Mouse (Mus musculus): ENCODE measurements at regions not wholly inside any gene's neighbourhood (a gene's known extent, or its start where the extent isn't known, plus 50 kb on each side); places are given as distances from the start of the nearest gene placed in this dataset.

GRCm38 (mm10) chr8:89439304-89439703 lies 395.3 kb upstream of the Sall1 start:
- DNase-seq (ENCODE audit: low spot score) = no peak

- no peak for DNase-seq (ENCODE audit: low spot score)
Observed at GRCm38 (mm10) chr8:89426969-89427368, 383.0 kb upstream of the Sall1 start.

GRCm38 (mm10) chr8:89415287-89415686 lies 371.3 kb upstream of the Sall1 start:
- no peak for DNase-seq (ENCODE audit: low spot score)

- no peak for DNase-seq (ENCODE audit: low spot score)
Observed at GRCm38 (mm10) chr8:89412500-89412899, 368.5 kb upstream of the Sall1 start.

- DNase-seq (ENCODE audit: low spot score) = peak; percentile 85
Observed at GRCm38 (mm10) chr8:89412046-89412445, 368.1 kb upstream of the Sall1 start.

- DNase-seq (ENCODE audit: low spot score) = no peak
Observed at GRCm38 (mm10) chr8:89406688-89407087, 362.7 kb upstream of the Sall1 start.

- DNase-seq (ENCODE audit: low spot score) = no peak
Observed at GRCm38 (mm10) chr8:89404287-89404686, 360.3 kb upstream of the Sall1 start.

- DNase-seq (ENCODE audit: low spot score) = no peak
Observed at GRCm38 (mm10) chr8:89396673-89397072, 352.7 kb upstream of the Sall1 start.

- no peak for DNase-seq (ENCODE audit: low spot score)
Observed at GRCm38 (mm10) chr8:89392749-89393148, 348.8 kb upstream of the Sall1 start.

GRCm38 (mm10) chr8:89388761-89389160 lies 344.8 kb upstream of the Sall1 start:
- peak; percentile 42 for DNase-seq (ENCODE audit: low spot score)

- DNase-seq (ENCODE audit: low spot score) = peak; percentile 75
Observed at GRCm38 (mm10) chr8:89387295-89387694, 343.3 kb upstream of the Sall1 start.

GRCm38 (mm10) chr8:89385028-89385427 lies 341.1 kb upstream of the Sall1 start:
- no peak for DNase-seq (ENCODE audit: low spot score)

GRCm38 (mm10) chr8:89383781-89384180 lies 339.8 kb upstream of the Sall1 start:
- DNase-seq (ENCODE audit: low spot score) = no peak

GRCm38 (mm10) chr8:89382538-89383380 lies 338.8 kb upstream of the Sall1 start:
- DNase-seq (ENCODE audit: low spot score) = peak; percentile 16

GRCm38 (mm10) chr8:89380436-89380835 lies 336.5 kb upstream of the Sall1 start:
- no peak for DNase-seq (ENCODE audit: low spot score)

GRCm38 (mm10) chr8:89372761-89373160 lies 328.8 kb upstream of the Sall1 start:
- no peak for DNase-seq (ENCODE audit: low spot score)

GRCm38 (mm10) chr8:89371773-89372132 lies 327.8 kb upstream of the Sall1 start:
- DNase-seq (ENCODE audit: low spot score) = peak; percentile 36

- peak; percentile 49 for DNase-seq (ENCODE audit: low spot score)
Observed at GRCm38 (mm10) chr8:89370816-89371772, 327.1 kb upstream of the Sall1 start.

GRCm38 (mm10) chr8:89365430-89365829 lies 321.5 kb upstream of the Sall1 start:
- DNase-seq (ENCODE audit: low spot score) = no peak

GRCm38 (mm10) chr8:89358411-89358810 lies 314.4 kb upstream of the Sall1 start:
- no peak for DNase-seq (ENCODE audit: low spot score)

GRCm38 (mm10) chr8:89345547-89345946 lies 301.6 kb upstream of the Sall1 start:
- DNase-seq (ENCODE audit: low spot score) = no peak

GRCm38 (mm10) chr8:89341686-89342085 lies 297.7 kb upstream of the Sall1 start:
- DNase-seq (ENCODE audit: low spot score) = no peak

- DNase-seq (ENCODE audit: low spot score) = no peak
Observed at GRCm38 (mm10) chr8:89335416-89335815, 291.5 kb upstream of the Sall1 start.
